Mouse (Mus musculus) kidney, adult 8-10 months (tissue): ENCODE measurements around the gene Cstf2t.

ENCODE experiments used
- DNase-seq, 2 experiments: peaks; one replicate each; pipeline ENCODE4 v3.0.0; 2022

Gene Cstf2t

GRCm38 (mm10) chr19:31082662-31083429, at the start of gene Cstf2t:
TSS of gene Cstf2t (plus strand) at chr19:31082837.
- DNase-seq = peak; percentile 99 to 100

GRCm38 (mm10) chr19:31038951-31039350, 43.7 kb upstream of the Cstf2t start:
- DNase-seq = no peak

- no peak for DNase-seq
Observed at GRCm38 (mm10) chr19:31040948-31041847, 41.4 kb upstream of the Cstf2t start.

DNA sequence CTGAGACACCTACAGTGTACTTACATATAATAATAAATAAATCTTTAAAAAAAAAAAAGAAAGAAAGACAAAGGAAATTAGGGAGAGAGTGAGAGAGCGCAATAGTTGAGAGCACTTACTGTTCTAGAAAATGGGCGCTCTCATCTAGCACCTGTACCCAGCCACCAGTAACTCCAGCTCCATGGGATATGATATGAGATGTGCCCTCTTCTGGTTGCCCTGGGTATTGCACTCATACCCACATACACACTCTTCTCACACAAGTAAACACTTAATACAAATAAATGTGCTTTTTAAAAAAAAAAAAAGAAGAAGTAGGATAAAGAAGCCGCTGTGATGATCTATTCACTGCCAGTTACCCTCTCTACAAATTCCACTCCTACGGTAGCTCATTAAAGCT, 36.0 kb upstream of the Cstf2t start:
- peak in 1 of 2 experiments; percentile 18 for DNase-seq

DNA sequence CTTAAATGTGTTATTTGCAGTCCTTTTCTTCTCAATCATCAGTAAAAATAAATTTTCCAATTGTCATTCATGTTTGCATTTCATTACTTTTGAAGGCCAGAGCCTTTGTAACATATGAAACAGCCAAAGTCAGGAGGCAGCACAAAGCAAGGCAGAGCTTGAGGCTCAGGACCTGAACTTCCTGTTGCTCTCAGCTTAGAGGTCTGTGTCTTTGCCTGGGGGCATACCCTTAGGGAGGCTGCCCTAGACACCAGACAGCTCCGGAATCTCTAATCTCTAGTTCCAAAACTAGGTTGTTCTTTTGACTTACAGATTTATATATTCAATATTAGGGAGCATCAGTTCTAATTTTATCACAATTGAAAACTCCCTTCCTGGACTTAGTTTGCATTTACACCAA, 17.9 kb upstream of the Cstf2t start:
- no peak for DNase-seq

DNA sequence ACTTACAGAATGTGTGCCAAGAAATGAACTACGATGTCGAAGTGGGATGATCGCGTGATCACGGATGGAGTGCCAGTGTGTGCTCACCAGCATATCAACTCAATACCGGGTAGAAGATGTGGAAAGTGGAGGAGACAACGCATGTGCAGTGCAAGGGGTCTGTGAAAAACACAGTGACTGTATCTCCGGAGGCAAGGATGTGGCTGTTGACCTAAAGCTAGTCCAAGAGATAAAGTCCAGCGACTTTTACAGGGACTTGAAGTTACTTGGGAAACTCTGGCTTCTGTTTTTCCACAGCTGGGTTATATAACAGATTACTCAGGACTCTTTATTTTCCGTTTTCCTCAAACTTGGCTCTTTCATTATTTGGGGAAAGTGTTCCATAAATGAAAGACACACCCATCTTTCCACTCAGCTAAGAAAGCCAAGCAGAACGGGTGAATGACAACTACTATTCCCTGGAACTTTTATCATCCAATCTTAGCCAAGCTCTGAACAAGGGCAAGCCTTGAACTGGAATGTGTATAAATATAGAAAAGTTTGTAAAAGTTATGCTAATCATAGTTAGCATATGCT, 17.3 kb upstream of the Cstf2t start:
- no peak for DNase-seq

DNA sequence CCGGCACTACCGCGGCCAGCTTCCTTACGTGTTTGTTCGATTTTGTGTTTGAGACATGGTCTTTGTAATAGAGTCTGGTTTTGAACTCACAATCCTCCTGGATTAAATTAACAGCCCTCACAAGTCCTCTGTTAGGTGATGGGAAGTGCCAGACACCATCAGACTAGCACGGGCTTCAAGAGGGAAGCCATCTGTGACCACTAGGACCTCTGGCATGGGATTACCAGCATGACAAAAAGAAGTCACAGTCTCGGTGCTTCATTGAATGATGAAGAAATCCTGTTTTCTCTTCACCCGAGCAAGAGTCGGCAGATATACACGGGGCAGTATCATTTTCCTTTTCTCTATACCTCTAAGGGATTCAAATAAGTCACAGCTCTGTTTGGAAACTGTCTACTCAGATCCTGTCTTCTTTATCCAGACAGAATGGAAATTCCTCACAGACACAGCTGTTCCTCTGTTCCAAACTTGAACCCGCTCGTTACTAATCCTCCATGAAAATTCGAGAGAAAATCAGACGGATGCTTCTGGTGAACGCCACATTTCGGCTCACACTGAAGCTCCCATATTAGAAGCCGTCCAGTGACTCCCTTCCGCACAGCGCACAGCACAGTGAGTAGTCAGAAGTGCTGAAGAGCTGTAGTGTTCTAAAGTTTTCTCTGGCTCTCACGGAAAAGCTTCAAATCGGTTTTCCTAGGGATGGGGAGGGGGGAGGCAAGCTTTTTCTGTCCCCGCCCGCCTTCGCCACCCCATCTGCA, 8.5 kb upstream of the Cstf2t start:
- no peak for DNase-seq

DNA sequence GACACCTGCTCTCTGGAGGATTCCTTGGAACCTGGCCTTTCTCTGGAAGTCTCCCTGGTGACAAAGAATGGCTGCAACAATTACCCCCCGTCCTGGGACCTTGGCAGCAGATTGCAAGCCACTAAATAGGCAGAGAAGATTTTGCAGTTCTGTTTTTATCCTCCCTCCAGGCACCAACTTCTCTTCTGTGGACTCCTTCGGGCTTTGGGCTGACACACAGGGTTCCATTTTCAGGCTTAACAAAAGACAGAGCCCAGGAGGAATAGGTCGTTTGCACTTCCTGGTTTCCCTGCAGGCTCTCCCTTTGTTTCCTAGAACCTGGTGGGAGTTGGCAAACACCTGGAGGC, 7.9 kb upstream of the Cstf2t start:
- DNase-seq = no peak

GRCm38 (mm10) chr19:31076106-31076505, 6.5 kb upstream of the Cstf2t start:
- no peak for DNase-seq

- no peak for DNase-seq
Observed at GRCm38 (mm10) chr19:31078241-31078640, 4.4 kb upstream of the Cstf2t start.

- no peak for DNase-seq
Observed at GRCm38 (mm10) chr19:31082226-31082625, 411 bp upstream of the Cstf2t start.

DNA sequence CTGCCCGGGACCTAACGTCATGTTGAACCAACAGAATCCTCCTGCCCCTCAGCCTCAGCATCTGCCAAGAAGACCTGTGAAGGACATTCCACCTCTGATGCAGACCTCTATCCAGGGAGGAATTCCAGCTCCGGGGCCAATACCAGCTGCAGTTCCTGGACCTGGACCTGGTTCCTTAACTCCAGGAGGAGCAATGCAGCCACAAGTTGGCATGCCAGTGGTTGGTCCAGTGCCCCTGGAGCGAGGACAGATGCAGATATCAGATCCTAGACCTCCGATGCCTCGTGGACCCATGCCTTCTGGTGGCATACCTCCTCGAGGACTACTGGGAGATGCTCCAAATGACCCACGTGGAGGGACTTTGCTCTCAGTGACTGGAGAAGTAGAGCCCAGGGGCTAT, 1.1 kb downstream of the Cstf2t start:
- no peak for DNase-seq

DNA sequence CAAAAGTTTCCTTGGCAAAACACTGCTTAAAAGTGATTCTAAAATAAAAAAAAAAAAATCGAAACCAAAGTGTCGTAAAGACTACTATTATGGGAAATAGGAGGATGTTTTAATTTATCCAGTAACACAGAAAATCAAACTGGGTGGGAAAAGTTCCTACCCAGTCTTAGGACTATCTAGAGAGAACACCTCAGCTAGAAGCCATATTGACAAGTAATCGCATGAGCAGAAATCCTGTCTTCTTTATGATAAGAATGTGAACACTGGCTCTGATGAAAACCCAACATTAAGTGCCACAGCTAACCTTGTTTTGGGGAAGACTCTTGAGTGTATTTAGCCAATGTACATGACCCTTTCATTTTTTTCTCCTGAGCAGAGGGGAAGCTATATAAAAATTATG, 15.2 kb downstream of the Cstf2t start:
- DNase-seq = no peak

- DNase-seq = no peak
Observed at GRCm38 (mm10) chr19:31099369-31099768, 16.7 kb downstream of the Cstf2t start.

GRCm38 (mm10) chr19:31104764-31105163, 22.1 kb downstream of the Cstf2t start:
- no peak for DNase-seq

DNA sequence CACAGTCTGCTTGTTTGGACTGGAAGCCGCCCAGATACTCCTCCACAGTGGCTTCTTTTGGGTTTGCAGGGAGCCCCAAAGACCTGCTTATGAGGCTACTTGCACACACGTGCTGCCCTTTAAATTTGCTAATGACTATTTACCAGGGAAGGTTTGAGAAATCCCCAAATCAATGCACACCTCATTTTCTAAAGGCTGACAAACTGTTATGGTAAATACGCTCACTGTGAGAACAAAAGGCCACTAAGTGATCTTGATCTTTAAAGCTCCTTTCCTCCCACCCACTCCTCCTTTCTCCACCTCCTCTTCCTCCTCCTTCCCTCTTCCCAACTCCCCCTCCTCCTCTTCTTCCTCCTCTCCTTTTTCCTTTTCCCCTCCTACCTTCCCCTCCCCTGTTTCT, 23.4 kb downstream of the Cstf2t start:
- DNase-seq = no peak

- no peak for DNase-seq
Observed at GRCm38 (mm10) chr19:31106835-31107554, 24.4 kb downstream of the Cstf2t start.

DNA sequence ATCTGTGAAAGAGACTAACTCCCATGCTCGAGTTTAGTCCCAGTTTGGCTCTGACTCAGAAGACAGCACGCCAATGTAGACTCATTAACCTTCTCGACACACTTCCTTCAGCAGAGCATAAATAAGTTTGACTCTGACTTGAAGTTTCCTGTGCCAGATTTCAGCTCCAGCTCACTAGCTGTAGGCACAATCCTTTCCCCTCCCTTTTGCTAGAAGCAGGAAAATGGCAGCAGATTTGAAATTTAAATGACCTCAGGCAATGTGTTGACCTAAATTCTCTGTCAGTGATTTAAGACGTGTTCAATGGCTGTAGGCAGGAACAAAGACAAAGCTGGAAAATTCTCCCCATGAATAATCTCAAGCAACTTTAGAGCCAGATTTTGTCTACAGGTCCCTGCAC, 32.1 kb downstream of the Cstf2t start:
- DNase-seq = peak; percentile 23 to 64

DNA sequence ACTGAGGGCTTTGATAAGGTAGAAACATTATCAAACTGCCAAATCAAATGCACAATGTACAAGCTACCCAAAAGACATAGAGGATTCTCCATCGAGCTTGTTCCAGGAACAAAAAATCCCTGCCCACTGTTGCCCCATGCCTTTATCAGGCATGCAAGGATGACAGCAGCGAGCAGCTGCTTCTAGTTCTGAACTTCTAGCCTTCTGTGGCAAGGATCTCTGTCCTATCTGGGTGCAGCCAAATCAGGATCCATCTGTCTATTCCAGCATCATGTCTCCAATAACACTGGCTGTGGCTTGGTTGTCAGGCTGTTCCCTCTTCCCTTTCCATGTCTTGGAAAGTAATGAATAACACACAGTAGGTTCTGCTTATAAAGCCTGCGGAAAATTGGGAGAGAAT, 42.0 kb downstream of the Cstf2t start:
- no peak for DNase-seq

GRCm38 (mm10) chr19:31132614-31133013, 50.0 kb downstream of the Cstf2t start:
- peak in 1 of 2 experiments; percentile 6 for DNase-seq

DNA sequence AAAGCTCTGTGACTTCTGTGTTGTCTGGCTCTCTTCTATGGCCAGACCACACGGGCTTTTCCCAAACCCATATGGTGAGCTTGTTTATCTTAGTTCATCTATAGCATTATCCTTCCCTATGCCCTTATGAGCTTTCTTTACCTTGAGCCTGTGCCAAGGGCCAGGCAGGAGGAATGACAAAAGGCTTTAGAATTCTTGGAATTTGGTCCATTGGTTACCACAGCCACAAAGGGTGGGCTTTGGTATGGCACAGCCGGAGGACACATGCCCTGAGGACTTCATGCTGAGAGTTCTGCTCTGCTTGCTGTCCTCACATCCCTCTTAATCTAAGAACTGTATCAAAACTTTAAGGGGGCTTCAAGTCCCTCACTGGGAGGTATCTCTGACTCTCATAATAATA, 53.7 kb downstream of the Cstf2t start:
- no peak for DNase-seq
